Mouse (Mus musculus) central nervous system, embryonic 18 days (tissue): Measurements from ENCODE around the gene Elf4. TPM values are rescaled to one million over a fixed set of nuclear protein-coding genes. Genes with fewer than 3 reads are reported as not detected.

Experiments
- polyA plus RNA-seq: library from polyadenylated mRNA; depleted of rRNA; stranded (reverse); fragments of >200 nt; gene quantifications from 2 replicates; pipeline ENCODE4 v1.2.3, GENCODE M21; 2012; rRNA removed

Elf4 gene
- 1.5 and 1.8 TPM in 2 replicates for polyA plus RNA-seq

DNA sequence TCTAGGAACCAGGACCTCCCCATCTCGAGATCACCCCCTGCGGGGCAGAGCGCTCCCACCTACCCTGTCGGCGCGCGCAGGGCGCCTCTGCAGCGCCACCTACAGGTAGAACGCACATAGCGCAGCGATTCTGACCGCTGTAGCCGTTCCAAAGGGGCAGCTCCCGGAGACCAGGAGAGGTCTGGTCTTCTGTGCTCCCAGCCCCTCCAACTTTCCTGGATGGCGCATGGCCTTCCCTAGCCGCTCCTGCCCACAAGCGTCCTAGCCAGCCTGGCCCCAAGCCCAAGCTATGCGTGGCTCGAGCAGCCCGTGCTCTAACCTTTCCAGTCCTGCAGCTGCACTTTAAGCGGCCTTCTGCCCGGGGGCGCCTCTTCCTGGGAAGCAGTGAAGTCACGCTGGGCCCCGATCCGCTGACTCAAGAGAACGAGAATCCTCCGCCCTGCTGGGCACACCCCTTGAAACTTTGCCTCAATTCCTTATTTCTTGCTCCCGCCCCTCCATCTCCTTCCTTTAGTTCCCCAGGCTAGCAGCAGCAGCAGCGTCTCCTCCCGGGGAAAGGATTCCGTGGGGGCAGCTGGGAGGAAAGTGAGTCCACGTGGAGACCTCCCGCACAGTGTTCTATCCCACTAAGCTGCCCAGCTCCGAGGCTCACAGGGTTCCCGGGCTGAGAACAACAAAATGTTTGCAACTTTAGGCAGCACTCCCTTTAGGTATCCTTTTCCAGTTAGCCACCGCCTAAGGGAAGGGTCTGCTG, at the start of gene Elf4:
Elf4 (minus strand) TSS at position 379 of the 754 bp plus-strand sequence.

Other genes with a start within 250 kb of the Elf4 start
- gene Utp14a, start 206.3 kb downstream of the Elf4 start, polyA plus RNA-seq = 17.5 and 19.1 TPM in 2 replicates
- 6.6 and 7.0 TPM in 2 replicates for gene Bcorl1, start 121.8 kb downstream of the Elf4 start, polyA plus RNA-seq
- 31.2 and 35.7 TPM in 2 replicates for gene Aifm1, start 50.4 kb upstream of the Elf4 start, polyA plus RNA-seq
- gene Rab33a, start 56.2 kb upstream of the Elf4 start, polyA plus RNA-seq = 112 and 117 TPM in 2 replicates
- gene Zfp280c, start 131.4 kb upstream of the Elf4 start, polyA plus RNA-seq = 37.6 and 38.0 TPM in 2 replicates
- 33.5 and 35.0 TPM in 2 replicates for gene Slc25a14, start 160.3 kb upstream of the Elf4 start, polyA plus RNA-seq
- gene Gpr119, start 211.3 kb upstream of the Elf4 start, polyA plus RNA-seq = not detected in 2 replicates
- gene Rbmx2, start 231.9 kb upstream of the Elf4 start, polyA plus RNA-seq = 13.8 and 14.1 TPM in 2 replicates